Mouse (Mus musculus) 3T3-L1 (cell line): ENCODE results near the gene Nedd9.

Experiments used
- DNase-seq: peaks from one replicate; pipeline ENCODE4 v3.0.0-alpha.2; 2015; ENCODE audit warnings: low read depth, low spot score

Gene Nedd9

DNA sequence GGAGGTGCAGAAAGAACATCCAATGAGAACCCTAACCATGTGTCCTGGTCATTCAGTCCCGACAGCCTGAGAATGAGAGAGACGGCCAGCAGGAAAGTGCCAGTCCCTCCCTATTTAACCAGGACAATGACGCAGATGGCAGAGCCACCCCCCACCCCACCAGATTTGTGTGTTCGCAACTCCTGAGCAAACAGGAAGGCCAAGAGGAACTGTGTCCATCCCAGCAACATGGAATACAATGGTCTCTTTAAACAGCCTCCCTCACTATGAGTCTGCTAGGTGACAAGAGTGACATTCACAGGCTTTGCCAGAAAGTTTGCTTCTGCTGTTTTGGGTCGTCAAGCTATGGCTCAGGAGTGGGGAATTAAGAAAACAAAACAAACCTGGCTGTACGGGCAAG is 141.9 kb downstream of the Nedd9 start:
- no peak for DNase-seq

DNA sequence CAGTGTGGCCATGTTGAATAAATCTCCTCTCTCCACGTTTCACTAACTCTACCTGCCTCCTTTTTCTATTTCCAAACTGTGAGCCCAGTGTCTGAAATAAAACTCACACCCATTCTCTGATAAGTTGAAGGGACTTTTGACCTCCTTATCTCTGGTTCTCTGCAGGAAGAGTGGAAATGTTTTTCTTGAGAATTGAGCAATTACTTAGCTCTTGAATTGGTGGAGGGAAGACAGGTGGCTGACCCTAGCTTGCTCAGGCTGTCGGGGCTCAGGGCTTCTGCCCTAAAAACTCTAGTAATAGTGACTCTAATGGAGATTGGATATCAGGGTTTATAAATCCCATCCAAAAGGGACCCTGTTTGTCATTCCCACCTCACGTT is 143.3 kb downstream of the Nedd9 start:
- no peak for DNase-seq

- DNase-seq: no peak
These were observed 143.8 kb downstream of the Nedd9 start for GRCm38 (mm10) chr13:41343163-41343886.

GRCm38 (mm10) chr13:41341422-41341821 is 145.7 kb downstream of the Nedd9 start:
- peak; percentile 40 for DNase-seq

GRCm38 (mm10) chr13:41339653-41340351 is 147.4 kb downstream of the Nedd9 start:
- DNase-seq: peak; percentile 67

- DNase-seq: peak; percentile 76
These were observed 148.0 kb downstream of the Nedd9 start for GRCm38 (mm10) chr13:41339195-41339594.

- DNase-seq: no peak
These were observed 149.8 kb downstream of the Nedd9 start for GRCm38 (mm10) chr13:41337407-41337806.

- DNase-seq: peak; percentile 31
These were observed 150.9 kb downstream of the Nedd9 start for GRCm38 (mm10) chr13:41336260-41336659.

DNA sequence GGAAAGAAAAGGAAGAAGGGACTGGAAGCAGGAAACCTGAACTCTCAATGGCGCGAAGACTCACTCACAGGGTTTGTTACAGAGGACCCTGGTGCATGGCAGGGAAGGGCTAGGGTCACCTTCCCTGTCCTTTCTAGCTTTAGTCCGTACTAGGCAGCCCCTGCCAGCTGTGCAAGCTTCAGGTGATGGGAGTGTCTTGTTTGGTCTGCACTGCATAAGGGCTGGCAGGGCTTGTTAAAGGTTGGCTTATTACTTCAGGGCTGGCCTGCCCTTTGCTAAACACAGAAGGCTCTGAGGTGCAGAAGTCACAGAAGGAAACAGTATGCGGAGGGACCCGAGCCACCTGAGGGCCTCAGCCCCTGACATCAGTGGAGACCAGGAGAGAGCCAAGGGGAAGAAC is 151.4 kb downstream of the Nedd9 start:
- DNase-seq: no peak

DNA sequence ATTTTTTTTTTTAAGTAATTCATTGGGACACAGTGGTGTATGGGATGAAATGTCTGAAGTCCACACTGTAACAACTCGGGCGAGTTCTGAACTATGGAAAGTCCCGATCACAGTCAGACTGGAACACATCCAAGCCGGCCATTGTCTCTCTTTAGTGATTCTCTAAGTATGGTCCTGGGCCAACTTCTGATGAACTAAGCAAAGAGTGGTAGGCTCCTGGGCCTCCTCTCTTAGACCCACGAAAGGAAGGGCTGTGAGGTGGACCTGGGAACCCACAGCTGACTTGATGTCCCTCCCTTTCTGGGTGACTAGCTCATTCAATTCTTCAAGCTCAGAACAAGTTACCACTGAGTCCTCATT is 152.5 kb downstream of the Nedd9 start:
- no peak for DNase-seq

DNA sequence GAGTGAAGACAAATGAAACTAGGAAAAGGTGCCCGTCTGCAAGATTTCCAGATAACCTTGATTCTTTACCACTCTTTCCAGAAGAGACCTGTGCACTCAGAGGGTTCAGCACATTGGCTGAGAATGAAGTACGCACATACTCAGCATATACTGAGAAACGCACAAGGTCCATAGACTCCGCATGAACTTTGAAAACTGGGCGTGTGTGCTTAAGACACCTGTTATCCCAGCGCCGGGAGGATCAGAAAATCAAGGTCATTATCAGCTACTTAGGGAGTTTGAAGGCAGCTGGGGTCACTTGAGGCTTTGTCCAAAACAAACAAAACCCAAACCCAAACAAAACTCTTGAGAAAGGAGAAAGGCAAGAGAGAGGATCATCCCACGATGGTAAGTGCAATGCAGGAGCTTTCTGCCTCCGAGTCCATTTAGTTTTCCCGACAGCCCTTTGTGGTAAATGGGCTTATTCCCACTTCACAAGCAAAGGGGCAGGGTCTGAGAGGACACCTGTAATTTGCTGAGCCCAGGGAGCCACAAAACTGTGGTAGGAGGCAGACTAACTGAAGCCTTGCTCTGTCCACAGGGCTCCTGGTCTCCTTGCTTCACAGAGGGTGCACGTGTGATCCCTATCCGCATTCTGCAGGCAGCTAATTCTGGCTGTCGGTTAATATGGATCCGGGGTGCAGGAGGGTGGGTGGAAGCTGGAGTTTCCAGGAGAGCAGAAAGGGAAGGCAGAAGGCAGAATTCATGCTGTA is 153.1 kb downstream of the Nedd9 start:
- no peak for DNase-seq

DNA sequence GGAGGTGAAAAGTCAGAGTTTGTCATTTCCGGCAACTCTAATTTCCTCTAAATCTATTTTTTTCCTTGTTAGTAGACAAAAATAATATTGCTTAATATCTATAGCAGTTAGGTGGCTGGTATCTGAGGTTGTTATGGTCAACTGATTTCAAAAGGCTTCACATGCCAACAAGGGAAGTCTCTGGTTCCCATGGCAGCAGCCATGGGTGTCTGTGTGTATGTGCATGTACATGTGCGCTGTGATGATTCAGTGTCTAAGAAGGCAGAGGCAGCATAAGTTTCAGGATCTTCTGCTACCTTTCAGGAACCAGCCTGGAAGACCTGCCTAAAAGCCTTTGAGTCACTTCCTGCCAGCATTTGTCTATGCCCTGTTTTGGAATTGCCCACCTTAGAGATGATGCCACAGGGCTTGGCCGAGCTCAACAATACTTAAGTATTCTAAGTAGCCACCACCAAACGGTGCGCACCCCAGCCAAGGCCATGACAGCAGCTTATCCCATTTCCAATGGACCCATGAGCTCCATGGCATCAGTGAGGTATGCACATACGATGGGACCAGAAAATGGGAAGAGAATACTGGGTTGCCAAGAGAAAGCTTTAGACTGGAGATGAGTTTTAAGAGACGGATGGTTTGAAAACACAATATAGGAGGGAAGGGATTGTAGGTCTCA is 155.4 kb downstream of the Nedd9 start:
- DNase-seq: peak; percentile 64

DNA sequence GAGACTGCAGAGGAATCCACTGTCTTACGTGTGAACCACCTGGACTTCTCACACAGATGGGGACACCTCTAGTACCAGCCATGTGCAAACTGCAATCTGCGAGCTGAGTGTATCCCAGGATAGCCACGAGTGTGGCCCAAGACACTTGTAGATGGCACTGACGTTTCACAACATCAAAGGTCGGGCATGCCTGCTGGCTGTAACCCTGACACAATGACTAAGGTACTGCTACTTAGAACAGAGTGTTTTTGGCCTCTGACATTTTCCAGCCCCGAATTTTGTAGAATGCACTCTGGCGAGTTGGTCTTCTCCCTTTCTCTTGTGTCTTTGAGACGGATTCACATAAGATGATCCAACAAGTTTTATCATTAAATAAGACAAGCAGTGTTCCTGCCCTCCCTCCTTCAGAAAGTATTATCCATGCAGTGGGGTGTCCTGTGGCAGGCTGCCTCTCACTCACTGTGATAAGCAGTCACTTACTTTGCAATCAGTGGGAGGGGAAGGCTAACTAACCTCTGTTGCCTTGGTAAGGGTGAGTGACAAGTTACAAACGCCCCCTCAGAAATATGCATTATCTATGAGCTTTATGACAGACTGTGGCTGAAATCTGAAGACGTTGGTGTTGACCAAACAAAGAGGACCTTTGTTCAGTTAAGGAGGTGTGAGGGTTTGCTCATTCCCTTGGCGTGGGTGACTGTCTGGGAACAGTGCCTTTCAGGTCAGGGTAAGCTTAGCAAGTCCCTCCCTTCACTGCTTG is 156.4 kb downstream of the Nedd9 start:
- DNase-seq: peak; percentile 84

GRCm38 (mm10) chr13:41330051-41330450 is 157.1 kb downstream of the Nedd9 start:
- DNase-seq: no peak

GRCm38 (mm10) chr13:41328481-41328880 is 158.7 kb downstream of the Nedd9 start:
- DNase-seq: no peak

DNA sequence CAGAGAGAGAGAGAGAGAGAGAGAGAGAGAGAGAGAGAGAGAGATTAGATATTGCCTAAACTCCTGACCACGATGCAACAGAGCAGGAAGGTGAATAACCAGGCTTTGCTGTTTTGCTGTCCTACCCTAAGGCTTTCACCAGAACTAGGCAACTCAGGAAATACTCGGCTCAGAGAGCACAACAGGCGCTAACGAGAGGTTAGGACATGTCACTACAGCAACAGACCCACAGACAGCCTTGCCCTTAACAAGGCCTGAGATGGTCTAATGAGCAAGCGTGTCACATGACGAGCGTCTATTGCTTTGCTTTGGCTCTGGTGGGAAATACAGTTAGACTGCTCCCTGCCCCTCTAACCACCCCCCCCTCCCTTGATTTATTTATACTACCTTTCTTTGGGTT is 159.6 kb downstream of the Nedd9 start:
- DNase-seq: no peak

DNA sequence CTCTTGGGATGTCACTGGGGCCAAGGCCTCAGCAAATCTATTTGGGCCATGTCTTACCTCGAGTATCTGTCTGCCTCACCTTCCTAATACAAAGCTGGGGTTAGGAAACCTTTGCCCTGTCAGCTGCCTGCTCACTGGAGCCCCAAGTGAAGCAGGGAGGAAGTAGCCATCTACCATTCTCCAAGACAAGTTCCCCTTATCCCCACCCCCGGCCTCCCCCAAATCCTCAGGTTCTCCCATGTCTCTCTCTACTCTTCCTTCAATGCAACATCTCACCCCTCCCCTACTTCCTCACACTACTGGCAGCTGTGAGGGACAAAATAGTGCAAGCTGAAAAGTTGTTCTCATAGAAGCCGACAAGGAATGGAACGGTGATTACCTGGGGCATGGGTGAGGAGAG is 161.0 kb downstream of the Nedd9 start:
- no peak for DNase-seq

DNA sequence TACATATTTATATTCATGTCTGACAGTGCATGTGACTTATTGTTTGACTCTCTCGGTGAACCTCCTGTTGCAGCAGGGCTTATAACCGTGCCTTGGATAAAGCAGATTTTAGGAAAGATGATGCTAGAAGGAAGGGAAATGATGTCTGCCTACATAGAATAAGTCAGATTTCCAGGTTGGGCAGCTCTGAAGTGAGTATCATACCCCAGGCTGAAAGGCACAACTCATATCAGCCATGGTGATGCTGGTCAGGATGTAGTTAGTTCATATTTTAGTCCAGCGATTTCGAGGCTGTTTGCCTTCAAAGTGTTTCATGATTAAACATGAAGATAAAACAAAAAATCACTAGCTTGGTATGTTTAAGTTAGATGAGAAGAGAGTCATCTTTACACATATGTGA is 161.8 kb downstream of the Nedd9 start:
- DNase-seq: no peak

- DNase-seq: no peak
These were observed 162.5 kb downstream of the Nedd9 start for GRCm38 (mm10) chr13:41324631-41325030.

DNA sequence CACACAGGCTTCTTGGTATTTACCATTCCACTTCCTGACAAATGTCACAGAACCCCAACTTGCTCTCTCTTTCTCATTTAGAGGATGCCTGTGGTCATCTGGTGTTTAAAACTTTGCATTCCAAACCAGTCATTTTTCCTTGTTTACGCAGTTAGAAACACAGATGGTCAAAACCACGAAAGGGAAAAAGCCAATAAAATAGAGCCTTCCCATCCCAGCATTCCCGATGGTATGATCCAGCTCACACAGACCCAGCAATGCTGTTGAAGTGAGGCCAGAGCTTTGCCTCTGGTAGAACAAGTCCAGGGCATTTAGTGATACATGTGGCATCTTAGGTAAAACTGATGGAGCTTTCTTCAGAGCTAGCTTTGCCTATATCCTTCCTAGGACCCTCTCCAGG is 165.7 kb downstream of the Nedd9 start:
- DNase-seq: peak; percentile 90

GRCm38 (mm10) chr13:41320749-41321148 is 166.4 kb downstream of the Nedd9 start:
- no peak for DNase-seq
